Mouse (Mus musculus) layer of hippocampus, adult 9-11 months (tissue): ENCODE data around the gene Dtx1.

Source experiments
- DNase-seq: peaks from one replicate; pipeline ENCODE4 v3.0.0; 2022

Gene Dtx1

DNA sequence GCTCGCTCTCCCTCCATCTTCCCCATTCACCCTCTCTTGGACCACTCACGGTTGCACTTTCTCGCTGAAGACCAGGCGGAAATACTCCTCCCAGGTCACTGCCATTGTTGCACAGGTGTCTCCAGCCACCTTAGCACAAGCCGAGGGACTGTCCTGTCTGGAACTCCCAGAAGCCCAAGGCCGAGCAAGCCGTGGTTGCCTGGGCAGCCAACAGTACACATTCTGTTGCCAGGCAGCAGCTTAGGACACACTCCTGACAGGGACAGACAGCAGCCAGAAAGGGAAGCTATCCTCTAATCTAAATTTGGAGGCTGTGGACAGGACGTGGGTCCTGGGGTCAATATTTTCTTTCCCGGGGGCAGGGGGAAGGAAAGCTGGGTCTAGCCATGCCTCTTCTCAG is 77.6 kb downstream of the Dtx1 start, which contains the start of gene Cfap73:
Gene Cfap73 (minus strand): TSS at position 105 of the 400 bp plus-strand sequence.
- DNase-seq: no peak

DNA sequence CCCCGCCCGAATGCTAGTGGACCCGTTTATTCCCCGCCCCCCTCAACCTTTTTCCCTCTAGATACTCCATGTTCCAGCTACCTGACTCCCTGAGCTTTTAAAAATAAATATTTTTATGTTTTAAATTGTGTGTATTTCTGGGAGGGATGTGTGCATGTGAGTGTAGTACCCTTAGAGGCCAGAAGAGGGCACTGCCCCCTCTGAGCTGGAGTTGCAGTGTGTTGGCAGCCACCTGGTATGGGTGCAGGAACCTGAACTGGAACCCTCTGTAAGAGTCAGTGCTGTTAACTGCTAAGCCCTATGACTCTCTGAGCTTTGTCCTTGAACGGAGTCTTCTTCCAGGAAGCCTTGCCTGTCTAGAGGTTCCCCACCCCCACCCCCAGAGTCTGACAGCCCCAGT is 79.8 kb downstream of the Dtx1 start:
- no peak for DNase-seq

GRCm38 (mm10) chr5:120631128-120631527 is 80.6 kb downstream of the Dtx1 start:
- DNase-seq: no peak
